Mouse (Mus musculus): ENCODE results near the gene Ankrd44.

Gene Ankrd44

DNA sequence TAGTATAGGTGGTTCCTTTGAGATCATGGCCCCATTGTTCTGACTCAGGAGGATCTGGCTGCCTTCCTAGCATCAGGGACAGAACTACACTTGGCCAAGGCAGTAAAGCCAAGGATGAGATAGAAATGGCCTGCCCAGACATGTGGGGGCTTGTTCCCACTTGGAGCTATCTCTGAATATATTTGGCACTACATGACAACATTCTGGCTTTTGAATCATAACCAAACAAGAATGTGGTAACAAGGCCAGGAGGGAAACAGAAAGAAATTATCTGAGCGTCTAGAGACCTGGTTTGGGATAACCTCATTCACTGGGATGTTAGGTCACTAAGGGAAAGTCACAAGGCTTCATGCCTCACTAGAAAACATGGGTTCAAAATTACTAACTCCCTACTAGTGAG, 81.8 kb downstream of the Ankrd44 start:
- no peak for DNase-seq

DNA sequence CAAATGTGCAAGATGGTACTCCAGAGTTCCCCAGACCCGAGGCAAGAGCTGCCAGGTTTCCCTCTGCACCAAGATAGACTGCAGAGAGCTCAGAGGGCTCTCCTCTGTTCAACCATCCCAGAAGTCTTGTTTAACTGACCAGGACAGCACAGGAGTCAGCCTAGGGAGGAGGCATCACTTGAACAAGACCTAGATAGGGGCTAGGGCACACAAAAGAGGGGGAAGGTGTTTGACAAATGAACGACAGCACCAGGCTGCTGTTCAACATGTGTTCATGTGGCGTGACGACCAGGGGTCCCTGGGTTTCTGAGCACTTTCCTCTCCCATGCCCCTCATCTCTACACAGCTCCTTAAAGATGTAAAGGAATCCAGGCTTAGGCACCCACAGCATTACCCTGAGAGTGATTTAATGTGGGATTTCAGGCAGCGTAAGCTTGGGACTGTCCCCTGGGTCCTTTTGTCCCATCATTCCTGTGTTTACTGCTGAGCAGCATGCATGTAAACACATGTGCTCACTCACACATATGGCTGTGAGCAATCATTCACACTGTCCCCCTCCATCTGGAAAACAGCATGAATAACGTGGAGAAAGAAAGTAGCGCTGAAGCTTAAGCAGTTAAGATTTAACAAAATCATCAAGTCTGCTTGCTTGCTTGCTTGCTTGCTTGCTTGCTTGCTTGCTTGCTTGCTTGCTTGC, 83.3 kb downstream of the Ankrd44 start:
- DNase-seq, result no peak

DNA sequence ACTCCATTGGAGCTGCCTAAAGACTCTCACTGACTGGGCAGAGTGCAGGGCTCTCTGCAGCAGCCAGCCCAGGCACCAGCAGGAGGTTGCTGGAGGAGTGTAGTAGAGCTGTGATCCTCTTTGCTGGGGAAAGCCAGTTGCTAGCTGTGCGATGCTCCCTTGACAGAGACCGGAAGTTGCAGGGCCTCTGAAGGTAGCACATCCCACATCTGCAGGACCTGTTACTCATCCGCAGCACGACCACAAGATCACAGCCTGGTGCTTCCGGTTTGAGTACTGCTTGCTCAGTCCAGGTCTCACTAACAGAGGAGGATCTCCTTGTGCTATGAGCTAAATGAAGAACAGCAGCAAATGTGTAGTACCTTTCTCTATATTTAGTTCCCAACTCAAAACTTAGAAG, 84.4 kb downstream of the Ankrd44 start:
- no peak for DNase-seq

DNA sequence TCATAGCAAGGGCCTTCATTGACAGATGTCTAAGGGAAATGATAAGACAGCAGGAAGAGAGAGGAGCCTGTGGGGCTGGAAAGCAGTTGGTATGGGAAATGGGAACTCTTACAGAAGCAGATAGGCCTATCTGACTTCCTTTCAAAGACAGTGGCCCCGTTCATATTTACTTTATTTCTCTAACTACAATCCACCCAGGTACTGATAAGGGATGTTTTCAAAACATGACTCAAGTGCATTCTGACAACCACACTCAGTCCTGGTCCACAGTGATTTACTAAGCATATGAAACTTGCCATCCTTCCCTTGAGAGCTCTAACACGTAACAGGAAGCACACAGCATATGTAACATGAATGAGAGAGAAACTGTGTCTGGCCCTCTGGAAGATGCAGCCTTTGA, 86.1 kb downstream of the Ankrd44 start:
- no peak for DNase-seq

DNA sequence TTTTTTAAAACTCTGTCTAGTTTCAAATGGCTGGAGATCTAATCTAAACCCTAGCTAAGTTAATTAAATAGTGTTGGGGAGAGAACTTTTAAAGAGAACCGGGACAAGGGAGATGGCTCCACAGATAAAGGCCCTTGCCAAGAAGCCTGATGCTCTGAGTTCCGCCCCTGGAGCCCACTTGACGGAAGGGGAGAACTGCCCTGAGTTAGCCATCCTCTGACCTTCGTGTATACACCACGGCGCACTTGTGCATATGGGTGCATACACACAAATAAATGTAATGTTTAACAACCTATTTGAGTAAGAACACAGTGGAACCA, 87.7 kb downstream of the Ankrd44 start:
- no peak for DNase-seq

- no peak for DNase-seq
Observed at GRCm38 (mm10) chr1:54837721-54838485, 88.3 kb downstream of the Ankrd44 start.

- DNase-seq, result no peak
Observed at GRCm38 (mm10) chr1:54835661-54836205, 90.5 kb downstream of the Ankrd44 start.

- no peak for DNase-seq
Observed at GRCm38 (mm10) chr1:54833221-54833620, 93.0 kb downstream of the Ankrd44 start.

GRCm38 (mm10) chr1:54832765-54833164, 93.4 kb downstream of the Ankrd44 start:
- no peak for DNase-seq

DNA sequence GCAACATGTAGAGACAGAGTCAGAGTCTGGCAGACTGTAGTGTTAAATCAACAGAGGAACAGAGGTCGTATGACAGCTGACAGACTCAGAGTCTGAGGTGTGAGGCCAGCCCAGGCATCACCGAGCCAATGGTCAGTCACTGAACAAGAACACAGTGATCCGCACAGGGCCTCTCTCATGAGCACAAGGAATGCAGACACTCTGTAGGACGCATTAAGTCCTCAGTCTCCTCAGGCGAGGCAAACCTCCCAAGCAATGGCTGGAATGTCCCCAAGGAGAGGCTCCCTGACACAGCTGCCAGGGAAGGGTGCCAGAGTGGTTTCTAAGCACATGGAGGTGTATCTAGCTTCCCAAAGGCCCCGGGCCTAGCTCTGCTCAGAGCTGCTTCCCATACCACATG, 96.0 kb downstream of the Ankrd44 start:
- DNase-seq, result peak; percentile 77

- no peak for DNase-seq
Observed at GRCm38 (mm10) chr1:54829681-54830213, 96.4 kb downstream of the Ankrd44 start.

DNA sequence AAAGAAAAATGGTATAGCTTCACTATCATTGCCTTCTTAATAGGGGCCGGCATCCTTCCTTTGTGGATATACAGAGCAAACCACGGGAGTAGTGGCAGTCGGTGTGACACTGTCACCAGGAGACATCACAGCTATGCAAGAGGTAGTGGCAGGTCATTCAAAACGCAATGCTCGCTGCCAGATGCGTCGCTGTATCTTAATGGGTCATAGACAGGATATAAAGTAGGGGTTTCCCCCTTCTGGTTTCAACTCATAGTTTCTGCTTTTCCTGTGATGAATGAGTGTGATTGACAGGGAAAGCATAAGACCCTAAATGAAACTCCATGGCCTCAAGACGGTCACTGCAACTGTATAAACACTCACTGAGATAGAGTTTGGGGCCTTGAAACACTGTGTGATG, 98.4 kb downstream of the Ankrd44 start:
- no peak for DNase-seq

DNA sequence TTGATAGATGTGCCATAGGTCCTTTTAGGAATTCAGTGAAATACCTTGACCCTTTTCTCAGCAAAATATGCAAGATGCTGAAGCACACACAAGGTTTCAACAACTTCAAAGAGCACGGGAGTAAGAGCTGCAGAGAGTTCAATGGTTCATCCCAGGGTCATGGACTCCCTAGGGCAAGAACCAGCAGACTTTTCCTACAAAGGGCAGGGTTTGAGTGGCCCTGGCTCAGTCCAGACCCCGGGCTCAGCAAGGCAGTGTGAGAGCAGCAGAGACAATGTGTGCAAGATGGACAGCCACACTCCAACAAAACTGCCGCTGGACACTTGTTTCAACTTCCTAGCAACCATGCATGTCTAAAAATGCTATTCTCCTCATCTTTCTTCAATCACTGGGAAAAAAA, 98.8 kb downstream of the Ankrd44 start:
- DNase-seq, result no peak

DNA sequence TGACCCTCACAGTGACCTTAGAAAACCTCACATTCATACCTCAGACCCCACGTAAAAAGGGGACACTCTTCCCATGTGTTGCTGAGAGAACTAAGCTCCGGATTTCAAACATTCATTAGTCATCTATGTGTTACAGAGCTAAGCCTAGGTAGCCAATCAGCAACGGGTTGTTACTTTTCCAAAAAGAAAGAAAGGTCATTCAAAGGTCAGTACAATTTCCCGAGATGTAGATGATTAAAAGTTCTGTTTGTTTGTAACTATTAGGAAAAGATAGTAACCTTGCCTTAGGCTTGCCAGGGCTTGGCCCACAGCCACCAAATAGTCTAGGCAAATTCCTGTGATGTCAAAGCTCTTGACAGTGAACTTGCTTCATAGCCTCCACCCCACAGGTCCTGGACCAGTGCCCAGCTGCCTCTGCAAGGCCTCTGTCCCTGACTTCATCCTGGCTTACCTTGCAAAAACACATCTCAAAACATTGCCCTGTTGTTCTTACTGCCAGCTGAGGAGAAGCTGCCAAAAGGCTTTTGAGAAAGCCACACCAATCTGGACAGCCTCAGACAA, 99.7 kb downstream of the Ankrd44 start:
- peak; percentile 97 for DNase-seq

DNA sequence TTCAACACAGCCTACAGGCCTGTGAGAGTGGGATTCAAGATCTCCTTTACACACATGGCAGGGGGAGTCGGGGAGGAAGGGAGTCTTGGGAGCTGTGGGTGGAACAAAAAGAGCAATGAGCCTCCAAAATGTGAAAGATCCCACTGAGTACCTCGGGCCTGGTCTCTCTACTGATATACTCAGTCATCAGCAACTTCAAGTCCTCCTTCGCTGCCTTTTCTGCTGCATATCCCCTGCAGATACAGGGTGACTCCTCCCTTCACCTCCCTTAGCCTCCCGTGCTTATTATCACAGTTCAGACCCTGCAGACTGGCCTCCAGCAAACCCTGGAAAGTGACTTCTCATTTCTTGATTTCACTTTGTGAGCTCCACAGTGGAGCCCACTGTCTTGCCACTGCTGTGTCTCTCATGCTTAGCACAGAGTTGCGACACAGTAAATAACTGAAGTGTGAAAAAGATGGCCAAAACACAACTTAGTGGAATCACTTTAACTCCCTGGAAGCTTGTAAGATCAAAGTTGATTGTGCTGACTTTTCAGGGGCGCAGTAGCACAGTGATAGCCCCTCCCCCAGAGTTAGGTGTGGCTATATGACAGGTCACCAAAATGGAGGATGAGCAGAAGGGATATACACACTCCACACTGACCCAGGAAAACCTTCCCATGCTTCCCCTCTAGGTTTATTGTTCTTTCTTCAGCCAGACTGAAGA, 100.3 kb downstream of the Ankrd44 start:
- no peak for DNase-seq

DNA sequence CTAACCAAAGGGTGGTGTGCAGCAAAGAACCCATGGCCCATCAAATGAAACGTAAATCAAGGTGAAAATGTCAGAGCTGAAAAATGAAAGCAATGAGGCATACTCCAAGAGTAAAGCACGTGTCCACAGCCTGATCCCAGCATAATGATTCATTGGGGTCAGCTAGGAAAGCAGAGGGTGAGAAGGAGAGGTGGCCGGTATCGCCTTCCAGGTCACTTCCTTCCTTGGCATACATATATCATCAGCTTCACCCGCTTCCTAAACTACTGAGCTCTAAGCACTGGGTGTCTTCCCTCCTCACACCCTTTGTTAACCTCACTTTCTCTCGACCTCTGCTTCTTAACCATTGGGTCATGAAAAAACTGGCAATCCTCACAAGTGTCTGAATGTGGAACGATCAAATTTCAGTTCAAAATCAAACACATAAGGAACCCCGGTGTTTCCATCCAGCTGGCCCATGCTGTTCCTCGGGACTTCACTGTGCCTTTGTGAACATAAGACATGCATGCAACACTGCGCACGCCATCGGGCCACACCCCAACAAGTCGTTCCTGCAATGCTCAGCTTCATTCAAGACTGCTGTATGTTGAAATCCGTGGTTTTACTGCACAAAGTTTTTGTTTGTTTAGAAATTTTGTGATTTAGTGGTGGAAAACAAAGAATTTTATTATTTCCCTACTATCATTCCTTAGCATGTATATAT, 101.9 kb downstream of the Ankrd44 start:
- DNase-seq, result no peak

- no peak for DNase-seq
Observed at GRCm38 (mm10) chr1:54821797-54822196, 104.4 kb downstream of the Ankrd44 start.

GRCm38 (mm10) chr1:54815206-54815855, 110.9 kb downstream of the Ankrd44 start:
- DNase-seq, result peak; percentile 8

GRCm38 (mm10) chr1:54809811-54810549, 116.2 kb downstream of the Ankrd44 start:
- no peak for DNase-seq

- DNase-seq, result no peak
Observed at GRCm38 (mm10) chr1:54809098-54809490, 117.1 kb downstream of the Ankrd44 start.

DNA sequence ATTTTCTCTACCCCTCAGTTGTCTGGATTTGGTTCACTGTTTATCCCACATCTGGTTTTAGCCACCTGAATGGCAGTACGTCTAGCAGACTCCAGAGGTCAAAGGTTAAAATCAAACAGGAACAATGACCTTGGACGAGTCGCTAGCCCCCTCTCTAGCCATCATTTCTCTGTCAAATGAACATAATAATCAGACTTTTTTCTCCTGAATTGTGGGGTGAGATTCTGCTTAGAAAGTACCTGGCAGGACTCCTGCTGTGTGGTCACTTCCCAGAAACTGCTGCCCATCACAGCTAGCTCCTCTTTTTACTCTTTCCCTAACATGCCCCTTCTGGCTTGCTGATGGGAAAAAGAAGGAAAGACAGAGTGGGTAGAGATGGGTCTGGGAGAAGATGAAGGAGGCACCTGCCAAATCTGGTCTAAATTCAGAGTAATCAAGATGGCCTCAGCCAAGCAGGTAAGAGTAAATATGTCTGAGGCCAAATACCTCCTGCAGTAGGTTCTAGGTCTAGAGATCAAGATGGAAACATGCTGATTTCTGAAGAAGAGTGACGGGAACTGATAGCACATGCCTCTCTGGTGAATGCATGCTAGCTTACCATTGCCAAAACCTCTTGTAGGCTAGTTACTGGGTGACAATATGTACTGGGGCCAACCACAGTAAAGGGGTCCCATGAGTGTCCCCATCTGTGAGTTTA, 117.6 kb downstream of the Ankrd44 start:
- no peak for DNase-seq

All from kidney, adult 11 months (tissue).